ENCODE assay signal across 24 mouse cellular contexts in genomic region chr2:128226465-128227047, GRCm38 (mm10).
"Had no signal": no experiment of that assay in that cellular context is flagged by ENCODE, and none has a peak within 500 bp of the region (broad histone marks: within the 10 kb centered on the region; RNA-seq: fewer than 3 reads in every experiment).

No protein-coding gene starts in this region.

- H3K4me3 ChIP-seq: heart, adult 2 months; heart, embryonic 13.5 days; heart, embryonic 15.5 days; hindbrain, embryonic 10.5 days; hindbrain, embryonic 12.5 days; intestine, embryonic 15.5 days; layer of hippocampus, adult 2 months; left cerebral cortex, adult 2 months; limb, embryonic 10.5 days; limb, embryonic 12.5 days; liver, embryonic 13.5 days had no signal

- H3K27me3 ChIP-seq: heart, embryonic 13.5 days; heart, embryonic 15.5 days; hindbrain, embryonic 12.5 days; intestine, embryonic 15.5 days; limb, embryonic 12.5 days; liver, embryonic 13.5 days had no signal

- H3K36me3 ChIP-seq: heart, embryonic 13.5 days; heart, embryonic 15.5 days; hindbrain, embryonic 10.5 days; hindbrain, embryonic 12.5 days; intestine, embryonic 15.5 days; limb, embryonic 10.5 days; limb, embryonic 12.5 days; liver, embryonic 13.5 days had no signal

- H3K4me2 ChIP-seq: heart, embryonic 11.5 days; heart, embryonic 13.5 days; heart, embryonic 15.5 days; hindbrain, embryonic 12.5 days; hindbrain, embryonic 14.5 days; intestine, embryonic 15.5 days; limb, embryonic 12.5 days; liver, embryonic 11.5 days; liver, embryonic 13.5 days had no signal

- DNase-seq: gastrocnemius, postnatal 14 days; gastrocnemius, postnatal 36 days; heart, adult 2 months; heart, postnatal 14 days; heart, postnatal 4 days; kidney, adult 18-20 months; kidney, adult 8-10 months; kidney, postnatal 10 days; kidney, postnatal 25 days; kidney, postnatal 4 days; liver; liver, embryonic 13.5 days had no signal
